Mouse (Mus musculus) erythroblast, adult 5-6 weeks (primary cell): ENCODE measurements around the gene Rnf7. TPM values are rescaled to one million over a fixed set of nuclear protein-coding genes. Genes with fewer than 3 reads are reported as not detected.

Experiments
- ATAC-seq: replicated peaks from 2 replicates; pipeline ENCODE4 v1.8.0; 2016; ENCODE audit warnings: moderate number of reproducible peaks, mild to moderate bottlenecking, moderate TSS enrichment, inconsistent platforms; ENCODE audit not compliant: poor library complexity, low FRiP score, severe bottlenecking
- total RNA-seq, 2 experiments: library from RNA; stranded (forward) in 1 of 2; stranded (reverse) in 1 of 2; fragments of 150-400 nt in 1 of 2; fragments of 200-764, 138-1000 nt in 1 of 2; gene quantifications; 2 replicates each; pipeline versions ENCODE4 v1.2.3 to v1.2.4; 2015 to 2017; ENCODE audit warnings: low replicate concordance in 2 of 2

Rnf7 gene
- total RNA-seq, 2 experiments from 2014 or later: 10.6 to 58.8 TPM

DNA sequence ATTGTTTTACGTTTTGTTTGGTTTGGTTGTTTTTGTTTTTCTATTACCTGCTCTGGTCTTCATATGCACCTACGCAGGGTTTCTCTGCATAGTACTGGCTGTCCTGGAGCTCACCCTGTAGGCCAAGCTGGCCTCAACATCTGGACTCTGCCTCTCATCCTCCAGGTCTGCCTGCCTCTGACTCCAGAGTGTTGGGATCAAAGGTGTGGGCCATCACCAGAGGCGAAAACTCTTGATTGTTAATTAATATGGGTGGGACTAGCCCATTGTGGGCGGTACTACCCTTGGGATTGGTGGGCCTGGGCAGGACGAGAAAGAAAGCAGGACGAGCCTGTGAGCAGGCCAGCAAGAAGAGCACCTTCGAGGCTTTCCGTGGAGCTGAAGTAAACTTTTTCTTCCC, 54.4 kb downstream of the Rnf7 start:
- ATAC-seq: no peak

Other genes starting within 250 kb of the Rnf7 start
- 55.0 and 62.6 TPM in 2 replicates for gene Atp1b3, start 114.2 kb downstream of the Rnf7 start, total RNA-seq (2015; ENCODE audit: low replicate concordance)
- gene Atp1b3, start 114.2 kb downstream of the Rnf7 start, total RNA-seq (2017; ENCODE audit: low replicate concordance): 44.9 and 64.3 TPM in 2 replicates
- gene Gm28729, start 46.6 kb upstream of the Rnf7 start, total RNA-seq (2015; ENCODE audit: low replicate concordance): not detected in 2 replicates
- gene Gm28729, start 46.6 kb upstream of the Rnf7 start, total RNA-seq (2017; ENCODE audit: low replicate concordance): not detected in 2 replicates
- 11.1 and 13.3 TPM in 2 replicates for gene Rasa2, start 152.9 kb upstream of the Rnf7 start, total RNA-seq (2015; ENCODE audit: low replicate concordance)
- 5.9 and 6.3 TPM in 2 replicates for gene Rasa2, start 152.9 kb upstream of the Rnf7 start, total RNA-seq (2017; ENCODE audit: low replicate concordance)